8 mouse cellular contexts compared by ENCODE assay signal in the genomic region with DNA sequence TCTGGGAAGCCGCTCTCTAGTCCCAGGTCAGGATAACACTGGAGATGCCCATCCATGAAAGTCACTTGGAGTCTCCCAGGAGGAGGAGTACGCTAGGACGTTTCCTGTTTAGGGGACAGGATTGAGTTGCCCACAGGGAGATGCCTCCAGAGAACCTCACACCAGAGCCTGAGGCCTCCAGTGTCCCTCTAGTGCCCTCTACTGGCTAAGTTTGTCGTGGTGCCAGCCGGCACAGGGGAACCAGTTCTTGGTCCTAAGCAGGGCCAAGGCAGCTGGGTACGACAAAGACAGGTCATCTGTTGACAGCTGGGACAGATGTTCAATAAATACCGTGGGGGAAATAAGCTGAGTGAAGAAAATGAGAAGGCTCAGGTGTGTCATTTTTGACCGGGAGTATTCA.
DNase-seq lines count a peak whose midpoint lies in the region; ATAC-seq lines count a peak whose summit lies in the region.

No protein-coding gene starts in this region.

- ATAC-seq in megakaryocyte, adult 5-6 weeks (ENCODE audit: poor library complexity, severe bottlenecking) = peak; percentile 92
- no peak for ATAC-seq in erythroid progenitor cell, adult 5-6 weeks (replicated peaks; ENCODE audit: low FRiP score, poor library complexity, severe bottlenecking)

- DNase-seq in adrenal gland, adult (ENCODE audit: inconsistent age in 2 of 2, low spot score in 1 of 2) = peak; percentile 77 to 93
- peak; percentile 88 to 93 for DNase-seq in cerebellum, postnatal 10 days
- peak; percentile 88 for DNase-seq in gastrocnemius, adult 18-20 months (ENCODE audit: low spot score)
- DNase-seq in induced T-regulatory cell, adult 2 months (ENCODE audit: low read depth) = peak; percentile 88
- peak; percentile 53 for DNase-seq in left cerebral cortex, adult 11 months (ENCODE audit: low spot score)
- DNase-seq in spleen, adult 18-20 months = peak; percentile 49 to 70
